Mouse (Mus musculus): ENCODE data around the gene Ppp2r5c. TPM values are rescaled to one million over a fixed set of nuclear protein-coding genes. Genes with fewer than 3 reads are reported as not detected.
A peak's percentile ranks its signal among the peaks of the same experiment; 100 is the strongest.

Ppp2r5c gene
- polyA plus RNA-seq, 1 experiment from 2014 or later = 102 TPM

- no peak overlapping the region for H3K9ac ChIP-seq (replicated peaks; ENCODE audit: low read depth)
- H3K36me3 ChIP-seq (ENCODE audit: insufficient read depth, low read length) = peaks cover 44% of the 10 kb centered on the region
- ATAC-seq = no peak
- WGBS = 67% methylated on average over 7 of the region's 7 CpGs
- no peak for TF ChIP-seq CTCF (IDR thresholded peaks at IDR 0.05)
- TF ChIP-seq EP300 (IDR thresholded peaks at IDR 0.05) = no peak
- H3K4me3 ChIP-seq (ENCODE audit: low read depth, low read length) = no peak overlapping the region
- H3K4me2 ChIP-seq (replicated peaks; ENCODE audit: low read depth, low read length) = no peak overlapping the region
- H3K27ac ChIP-seq (ENCODE audit: low read length) = no peak overlapping the region
- H3K4me1 ChIP-seq (ENCODE audit: insufficient read depth, low read depth, low read length) = no peaks in the 10 kb centered on the region
- no peaks in the 10 kb centered on the region for H3K9me3 ChIP-seq (ENCODE audit: low read length)
- H3K27me3 ChIP-seq (replicated peaks; ENCODE audit: insufficient read depth, low read length) = no peaks in the 10 kb centered on the region
- DNase-seq (ENCODE audit: low spot score) = no peak
Measured at GRCm38 (mm10) chr12:110549437-110550112, 102.7 kb downstream of the Ppp2r5c start.

- H3K27ac ChIP-seq (ENCODE audit: low read length) = no peak overlapping the region
Measured at GRCm38 (mm10) chr12:110550364-110550763, 103.4 kb downstream of the Ppp2r5c start.

GRCm38 (mm10) chr12:110552113-110552512 lies 105.2 kb downstream of the Ppp2r5c start:
- H3K4me3 ChIP-seq (ENCODE audit: low read depth, low read length) = no peak overlapping the region
- H3K27ac ChIP-seq (ENCODE audit: low read length) = no peak overlapping the region
- H3K36me3 ChIP-seq (ENCODE audit: insufficient read depth, low read length) = peaks cover 34% of the 10 kb centered on the region
- H3K4me1 ChIP-seq (ENCODE audit: insufficient read depth, low read depth, low read length) = no peaks in the 10 kb centered on the region
- H3K9me3 ChIP-seq (ENCODE audit: low read length) = no peaks in the 10 kb centered on the region
- DNase-seq (ENCODE audit: low spot score) (no peak), ATAC-seq (no peak)
- TF ChIP-seq EP300 (IDR thresholded peaks at IDR 0.05) (no peak), CTCF (IDR thresholded peaks at IDR 0.05) (no peak)
- no peaks in the 10 kb centered on the region for H3K27me3 ChIP-seq (replicated peaks; ENCODE audit: insufficient read depth, low read length)
- WGBS = 70% methylated on average over 13 of the region's 13 CpGs
- no peak overlapping the region for H3K4me2 ChIP-seq (replicated peaks; ENCODE audit: low read depth, low read length)
- no peak overlapping the region for H3K9ac ChIP-seq (replicated peaks; ENCODE audit: low read depth)

More at GRCm38 (mm10) chr12:110550364-110550763, 103.4 kb downstream of the Ppp2r5c start:
- no peak overlapping the region for H3K4me2 ChIP-seq (replicated peaks; ENCODE audit: low read depth, low read length)
- no peaks in the 10 kb centered on the region for H3K27me3 ChIP-seq (replicated peaks; ENCODE audit: insufficient read depth, low read length)
- no peak overlapping the region for H3K4me3 ChIP-seq (ENCODE audit: low read depth, low read length)
- ATAC-seq (no peak), DNase-seq (ENCODE audit: low spot score) (no peak)
- no peaks in the 10 kb centered on the region for H3K9me3 ChIP-seq (ENCODE audit: low read length)
- H3K36me3 ChIP-seq (ENCODE audit: insufficient read depth, low read length) = peaks cover 45% of the 10 kb centered on the region
- no peak for TF ChIP-seq CTCF (IDR thresholded peaks at IDR 0.05)
- no peak for TF ChIP-seq EP300 (IDR thresholded peaks at IDR 0.05)
- H3K4me1 ChIP-seq (ENCODE audit: insufficient read depth, low read depth, low read length) = no peaks in the 10 kb centered on the region
- no peak overlapping the region for H3K9ac ChIP-seq (replicated peaks; ENCODE audit: low read depth)
- 85% methylated on average over 15 of the region's 15 CpGs for WGBS

- no peak for DNase-seq (ENCODE audit: low spot score)
- H3K4me2 ChIP-seq (replicated peaks; ENCODE audit: low read depth, low read length) = no peak overlapping the region
- H3K27ac ChIP-seq (ENCODE audit: low read length) = no peak overlapping the region
- ATAC-seq = no peak
- H3K27me3 ChIP-seq (replicated peaks; ENCODE audit: insufficient read depth, low read length) = no peaks in the 10 kb centered on the region
- no peak overlapping the region for H3K4me3 ChIP-seq (ENCODE audit: low read depth, low read length)
- WGBS = 92% methylated on average over 5 of the region's 5 CpGs
- no peak for TF ChIP-seq EP300 (IDR thresholded peaks at IDR 0.05)
- TF ChIP-seq CTCF (IDR thresholded peaks at IDR 0.05) = no peak
- no peaks in the 10 kb centered on the region for H3K4me1 ChIP-seq (ENCODE audit: insufficient read depth, low read depth, low read length)
- no peaks in the 10 kb centered on the region for H3K9me3 ChIP-seq (ENCODE audit: low read length)
- H3K9ac ChIP-seq (replicated peaks; ENCODE audit: low read depth) = no peak overlapping the region
- H3K36me3 ChIP-seq (ENCODE audit: insufficient read depth, low read length) = peaks cover 34% of the 10 kb centered on the region
Measured at GRCm38 (mm10) chr12:110553362-110553761, 106.4 kb downstream of the Ppp2r5c start.

GRCm38 (mm10) chr12:110555536-110556240 lies 108.8 kb downstream of the Ppp2r5c start:
- Histone ChIP-seq H3K36me3 (ENCODE audit: insufficient read depth, low read length) (peaks cover 23% of the 10 kb centered on the region), H3K4me1 (ENCODE audit: insufficient read depth, low read depth, low read length) (no peaks in the 10 kb centered on the region), H3K4me2 (replicated peaks; ENCODE audit: low read depth, low read length) (no peak overlapping the region), H3K9ac (replicated peaks; ENCODE audit: low read depth) (no peak overlapping the region), H3K4me3 (ENCODE audit: low read depth, low read length) (no peak overlapping the region), H3K27ac (ENCODE audit: low read length) (no peak overlapping the region), H3K27me3 (replicated peaks; ENCODE audit: insufficient read depth, low read length) (no peaks in the 10 kb centered on the region), H3K9me3 (ENCODE audit: low read length) (no peaks in the 10 kb centered on the region)
- no peak for ATAC-seq
- no peak for DNase-seq (ENCODE audit: low spot score)
- 86% methylated on average over 21 of the region's 21 CpGs for whole genome bisulfite sequencing
- TF ChIP-seq EP300 (IDR thresholded peaks at IDR 0.05) (no peak), CTCF (IDR thresholded peaks at IDR 0.05) (no peak)

GRCm38 (mm10) chr12:110556861-110557628 lies 110.1 kb downstream of the Ppp2r5c start:
- no peak overlapping the region for H3K4me2 ChIP-seq (replicated peaks; ENCODE audit: low read depth, low read length)
- TF ChIP-seq EP300 (IDR thresholded peaks at IDR 0.05) (no peak), CTCF (IDR thresholded peaks at IDR 0.05) (no peak)
- H3K36me3 ChIP-seq (ENCODE audit: insufficient read depth, low read length) = peaks cover 23% of the 10 kb centered on the region
- ATAC-seq (peak; percentile 94), DNase-seq (ENCODE audit: low spot score) (peak; percentile 89)
- H3K9ac ChIP-seq (replicated peaks; ENCODE audit: low read depth) = no peak overlapping the region
- peak overlapping the region; percentile 26; the same call in 1 of the 2 replicates for H3K27ac ChIP-seq (ENCODE audit: low read length)
- no peaks in the 10 kb centered on the region for H3K27me3 ChIP-seq (replicated peaks; ENCODE audit: insufficient read depth, low read length)
- H3K4me3 ChIP-seq (ENCODE audit: low read depth, low read length) = no peak overlapping the region
- no peaks in the 10 kb centered on the region for H3K4me1 ChIP-seq (ENCODE audit: insufficient read depth, low read depth, low read length)
- 85% methylated on average over 18 of the region's 18 CpGs for WGBS
- no peaks in the 10 kb centered on the region for H3K9me3 ChIP-seq (ENCODE audit: low read length)
